Mouse (Mus musculus) bone marrow, adult 2 months (tissue): ENCODE measurements around the gene Thap4.

ENCODE experiments used
- CTCF ChIP-seq: fragments of 200-500 bp; IDR thresholded peaks from 2 replicates; pipeline ENCODE4 v1.5.1; 2011; ENCODE audit warnings: low read length, control low read depth; ENCODE audit not compliant: control insufficient read depth, insufficient read depth
- POLR2A ChIP-seq: fragments of 200-500 bp; IDR thresholded peaks from 2 replicates; pipeline ENCODE4 v1.6.1; 2011; ENCODE audit warnings: low read depth, mild to moderate bottlenecking, control low read depth, low read length, borderline replicate concordance; ENCODE audit not compliant: control insufficient read depth

DNA sequence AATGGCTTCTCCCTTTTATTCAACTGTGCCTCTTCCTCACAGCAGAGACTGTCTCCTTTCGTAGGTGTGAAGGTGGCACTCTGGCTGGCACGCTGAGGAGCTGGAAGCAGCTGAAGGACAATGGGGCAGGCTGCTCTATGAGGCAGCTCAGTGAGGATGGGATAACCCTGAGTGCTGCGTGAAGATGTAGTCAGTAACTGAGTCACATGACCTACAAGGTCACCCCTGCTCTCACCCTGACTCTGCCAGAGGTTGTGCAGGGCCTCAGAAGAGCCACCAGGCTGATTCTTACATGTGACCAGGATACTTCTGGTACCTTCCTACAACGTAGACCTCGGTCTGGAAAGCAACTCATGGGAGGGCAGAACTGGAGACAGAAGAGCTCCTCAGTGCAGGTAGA lies 29.0 kb downstream of the Thap4 start:
- TF ChIP-seq CTCF: no peak
- TF ChIP-seq POLR2A: no peak
